Mouse (Mus musculus) lung, postnatal 10 days (tissue): Measurements from ENCODE around the gene Abraxas1.

Experiments used
- DNase-seq: peaks from one replicate; pipeline ENCODE4 v3.0.0; 2021

Gene Abraxas1

GRCm38 (mm10) chr5:100820483-100821184 is at the start of gene Abraxas1:
TSS of gene Abraxas1 (minus strand) at chr5:100820965.
- peak; percentile 91 for DNase-seq

DNA sequence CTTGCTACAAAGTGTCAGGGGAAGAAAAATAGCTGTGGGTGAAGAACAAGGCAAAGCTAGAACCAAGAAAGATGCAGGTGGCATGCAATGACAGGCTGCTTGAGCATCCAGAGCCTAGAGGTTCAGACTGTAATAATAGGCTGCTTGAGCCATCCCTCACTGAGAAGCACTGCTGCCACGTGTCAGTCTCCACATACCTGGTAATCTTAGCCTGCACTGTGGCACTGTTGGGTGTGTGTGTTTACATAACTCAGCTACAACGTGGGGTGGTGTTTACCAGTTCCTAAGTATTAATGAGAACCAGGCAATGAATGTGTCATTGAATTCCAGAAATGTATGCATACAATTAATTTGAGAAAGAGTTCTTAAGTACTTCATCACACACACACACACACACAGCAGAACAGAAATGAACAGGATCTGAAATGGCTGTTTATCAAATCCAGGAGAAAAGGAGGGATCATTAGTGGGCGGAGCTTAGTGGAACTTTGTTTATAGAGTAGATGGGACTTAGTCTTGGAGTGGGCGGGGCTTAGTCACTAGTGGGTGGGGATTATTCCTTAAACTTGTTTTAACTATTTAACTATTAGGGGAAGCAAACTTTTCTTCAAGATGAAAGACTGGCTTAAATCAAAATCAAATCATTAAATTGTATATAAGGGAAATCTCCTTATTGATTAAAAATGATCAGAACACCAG is 48.6 kb upstream of the Abraxas1 start:
- DNase-seq: no peak

- no peak for DNase-seq
Measured at GRCm38 (mm10) chr5:100866183-100866582, 45.4 kb upstream of the Abraxas1 start.

- no peak for DNase-seq
Measured at GRCm38 (mm10) chr5:100864438-100864837, 43.7 kb upstream of the Abraxas1 start.

- DNase-seq: no peak
Measured at GRCm38 (mm10) chr5:100863091-100863490, 42.3 kb upstream of the Abraxas1 start.

- no peak for DNase-seq
Measured at GRCm38 (mm10) chr5:100861811-100862210, 41.0 kb upstream of the Abraxas1 start.

- DNase-seq: no peak
Measured at GRCm38 (mm10) chr5:100861140-100861539, 40.4 kb upstream of the Abraxas1 start.

DNA sequence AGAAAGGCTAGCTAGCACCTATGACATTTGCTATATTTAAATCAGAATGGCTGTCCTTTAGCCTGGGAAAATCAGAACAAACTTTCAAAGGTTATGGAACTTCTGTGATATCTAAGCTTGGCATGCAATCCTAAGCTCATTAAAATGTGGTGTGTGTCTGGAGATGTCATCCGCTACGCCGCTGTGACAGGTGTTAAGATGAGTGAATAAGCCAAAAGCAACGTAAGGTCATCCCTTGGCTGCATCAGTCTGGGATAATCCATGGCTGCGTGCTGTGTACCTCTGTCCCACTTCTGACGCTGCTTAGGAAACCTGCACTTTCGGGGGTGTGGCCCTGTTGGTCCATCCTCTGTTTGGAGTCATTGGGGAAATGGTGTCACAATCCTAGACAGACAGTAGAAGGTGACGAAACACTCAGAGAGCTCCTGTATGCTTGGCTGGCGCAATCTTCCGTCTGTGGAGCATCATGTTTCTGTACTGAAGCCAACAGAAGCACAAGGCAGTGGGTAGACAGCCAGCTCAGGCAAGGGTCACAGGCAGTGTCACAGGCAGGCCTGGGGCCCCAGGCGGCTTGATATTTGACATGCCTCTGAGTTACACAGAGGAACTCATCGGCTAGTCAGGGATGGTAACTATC is 39.8 kb upstream of the Abraxas1 start:
- DNase-seq: peak; percentile 55

- DNase-seq: no peak
Measured at GRCm38 (mm10) chr5:100856552-100856951, 35.8 kb upstream of the Abraxas1 start.

GRCm38 (mm10) chr5:100853963-100854362 is 33.2 kb upstream of the Abraxas1 start:
- no peak for DNase-seq

- DNase-seq: no peak
Measured at GRCm38 (mm10) chr5:100847143-100847542, 26.4 kb upstream of the Abraxas1 start.

DNA sequence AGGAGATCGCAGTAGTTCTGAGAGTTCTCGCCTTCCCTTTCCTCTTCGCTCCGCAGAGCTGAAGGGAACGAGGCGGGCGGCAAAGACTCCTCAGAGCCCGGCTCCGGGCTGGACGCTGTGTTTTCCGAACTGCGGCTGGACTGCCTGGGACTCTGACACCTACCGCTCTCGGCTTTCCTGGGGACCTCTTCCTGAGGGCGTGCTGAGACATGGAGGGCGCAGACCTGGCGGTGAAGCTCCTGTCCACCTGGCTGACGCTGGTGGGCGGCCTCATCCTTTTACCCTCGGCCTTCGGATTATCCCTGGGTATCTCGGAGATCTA is 25.8 kb upstream of the Abraxas1 start:
- no peak for DNase-seq

DNA sequence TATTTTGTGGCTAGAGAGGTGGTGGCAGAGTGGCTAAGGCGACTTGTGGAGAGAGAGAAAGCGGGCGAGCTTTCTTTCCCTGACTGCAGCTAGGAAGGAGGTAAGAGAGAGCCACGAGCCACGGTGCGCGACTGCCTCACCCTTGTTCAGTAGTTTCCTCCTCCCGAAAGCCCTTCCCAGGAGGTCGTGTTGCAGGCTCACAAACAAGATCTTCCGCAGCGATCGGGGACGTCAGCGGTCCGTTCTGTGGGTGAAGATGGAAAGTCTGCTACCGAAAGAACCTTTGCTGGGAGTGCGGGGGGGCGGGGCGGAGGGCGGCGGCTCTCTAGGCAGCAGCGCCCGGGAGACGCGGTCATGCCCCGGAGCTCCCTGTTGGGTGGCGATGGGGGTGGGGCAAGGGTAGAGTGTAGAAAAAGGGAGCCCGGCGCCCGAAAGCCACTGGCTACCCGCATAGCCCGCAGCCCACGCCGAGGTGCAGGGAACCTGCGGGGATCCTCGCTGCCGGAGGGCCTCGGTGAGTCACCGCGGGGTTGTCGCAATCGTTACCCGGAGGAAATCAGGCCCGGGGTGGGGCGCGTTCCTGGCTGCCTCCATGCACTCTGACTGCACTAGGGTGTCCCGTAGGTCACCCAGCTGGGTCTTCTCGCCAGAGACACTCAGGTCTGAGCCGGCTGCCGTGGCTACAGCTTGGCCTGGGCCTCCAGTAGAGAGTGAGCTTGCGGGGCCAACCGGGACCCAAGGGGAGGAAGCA is 25.3 kb upstream of the Abraxas1 start:
- DNase-seq: peak; percentile 72

DNA sequence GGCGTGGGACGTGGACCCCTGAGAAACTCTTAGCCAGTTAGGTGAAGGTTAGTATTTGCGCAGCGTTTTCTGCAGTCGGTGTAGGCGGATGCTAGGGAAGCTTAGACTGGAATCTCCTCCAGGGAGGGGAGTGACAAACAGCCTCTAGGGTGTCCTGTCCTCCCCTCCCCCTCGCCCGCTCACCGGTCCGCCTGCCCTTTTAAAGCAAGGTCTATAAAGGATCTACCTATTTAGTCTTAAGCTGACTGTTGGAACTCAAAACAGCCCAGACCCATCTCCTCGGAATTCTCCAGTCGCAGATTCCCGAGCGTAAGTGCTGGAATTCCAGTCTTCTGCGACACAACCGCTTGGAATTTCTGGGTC is 24.7 kb upstream of the Abraxas1 start, which contains the start of gene Gpat3:
Gene Gpat3, plus strand, starts transcription at position 229 of the 363 bp plus-strand sequence.
- DNase-seq: peak; percentile 27

DNA sequence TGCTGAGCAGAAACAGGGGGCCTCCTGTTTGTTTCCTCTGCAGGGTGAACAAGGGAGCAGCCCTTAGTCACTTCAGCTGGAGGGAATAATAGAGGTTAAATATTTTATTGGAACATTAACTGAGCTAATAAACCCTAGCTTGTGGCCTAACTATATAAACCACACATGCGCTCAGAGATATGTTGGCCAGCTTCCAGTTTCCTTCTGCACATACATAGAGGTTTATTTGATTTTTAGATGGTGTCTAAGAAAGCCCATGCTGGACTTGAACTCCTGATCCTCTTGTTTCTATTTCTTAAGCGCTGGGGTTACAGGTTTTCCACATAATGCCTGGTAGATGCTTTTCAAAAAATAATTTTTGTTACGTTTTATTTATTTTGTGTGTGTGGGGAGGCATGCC is 23.7 kb upstream of the Abraxas1 start:
- DNase-seq: no peak

- no peak for DNase-seq
Measured at GRCm38 (mm10) chr5:100837907-100838306, 17.1 kb upstream of the Abraxas1 start.

DNA sequence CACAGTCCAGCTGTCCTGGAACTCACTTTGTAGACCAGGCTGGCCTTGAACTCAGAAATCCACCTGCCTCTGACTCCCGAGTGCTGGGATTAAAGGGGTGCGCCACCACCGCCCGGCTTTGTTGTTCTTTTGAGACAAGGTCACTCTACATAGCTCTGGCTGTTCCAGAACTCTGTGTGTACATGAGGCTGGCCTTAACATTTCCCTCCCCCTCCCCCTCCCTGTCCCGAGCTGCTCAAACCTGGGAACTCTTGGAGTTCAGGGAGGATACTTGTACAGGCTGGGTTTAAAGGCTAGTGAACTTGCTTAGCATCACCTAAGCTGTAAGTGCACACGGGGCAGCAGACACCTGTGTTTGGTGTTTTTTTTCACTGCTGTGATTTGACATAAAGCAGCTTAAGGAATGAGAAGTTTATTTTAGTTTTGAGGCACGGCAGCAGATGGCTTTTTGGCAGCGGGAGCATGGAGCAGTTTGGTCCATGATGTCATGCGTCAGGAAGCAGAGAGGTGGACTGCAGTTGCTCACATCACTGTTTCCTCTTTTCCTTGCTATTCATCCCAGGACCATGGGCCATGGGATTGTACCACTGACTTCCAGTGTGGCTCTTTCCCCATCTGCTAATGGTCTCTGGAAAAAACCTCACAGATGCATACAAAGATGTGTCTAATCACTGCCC is 15.2 kb upstream of the Abraxas1 start:
- no peak for DNase-seq

- DNase-seq: no peak
Measured at GRCm38 (mm10) chr5:100833841-100834240, 13.1 kb upstream of the Abraxas1 start.

DNA sequence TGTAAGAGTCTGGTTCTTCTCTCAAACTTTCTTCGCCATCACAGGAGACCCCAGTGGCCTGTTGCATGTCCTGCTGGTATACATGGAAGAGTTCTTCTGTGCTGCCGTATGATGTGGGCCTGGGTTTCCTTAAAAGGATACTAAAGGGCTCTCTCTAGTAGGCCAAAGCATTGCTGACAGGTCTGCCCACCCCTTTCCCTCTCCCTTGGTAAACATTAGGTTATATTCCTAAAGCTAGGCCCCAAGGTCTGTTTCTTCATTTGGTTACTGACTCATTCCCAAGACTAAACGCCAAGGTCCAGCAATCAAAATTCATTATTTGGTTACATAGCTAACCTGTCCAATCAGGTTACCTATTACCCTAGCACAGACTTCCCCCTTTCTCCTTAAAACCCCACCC is 11.9 kb upstream of the Abraxas1 start:
- no peak for DNase-seq

GRCm38 (mm10) chr5:100828701-100829100 is 7.9 kb upstream of the Abraxas1 start:
- DNase-seq: no peak

GRCm38 (mm10) chr5:100826531-100826930 is 5.8 kb upstream of the Abraxas1 start:
- DNase-seq: no peak

DNA sequence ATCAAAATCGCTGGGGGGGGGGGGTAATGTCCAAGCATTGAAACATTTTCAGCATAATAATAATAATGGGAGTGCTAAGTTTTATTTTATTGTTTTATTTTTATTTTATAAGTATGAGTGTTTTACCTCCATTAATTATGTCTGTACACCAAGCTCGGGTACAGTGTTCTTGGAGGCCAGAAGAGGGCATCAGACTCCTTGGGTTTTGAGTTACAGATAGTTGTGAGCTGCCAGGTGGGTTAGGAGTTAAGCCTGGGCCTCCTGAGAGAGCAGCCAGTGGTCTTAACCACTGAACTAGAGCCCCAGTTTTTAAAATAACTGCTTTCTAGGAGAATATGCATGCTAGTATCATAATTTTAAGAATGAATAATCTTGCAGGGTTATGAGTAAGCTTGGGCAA is 5.2 kb upstream of the Abraxas1 start:
- no peak for DNase-seq

- no peak for DNase-seq
Measured at GRCm38 (mm10) chr5:100822826-100823225, 2.1 kb upstream of the Abraxas1 start.
